Comparison of ENCODE assay signal across 1 mouse cellular context in the genomic region with DNA sequence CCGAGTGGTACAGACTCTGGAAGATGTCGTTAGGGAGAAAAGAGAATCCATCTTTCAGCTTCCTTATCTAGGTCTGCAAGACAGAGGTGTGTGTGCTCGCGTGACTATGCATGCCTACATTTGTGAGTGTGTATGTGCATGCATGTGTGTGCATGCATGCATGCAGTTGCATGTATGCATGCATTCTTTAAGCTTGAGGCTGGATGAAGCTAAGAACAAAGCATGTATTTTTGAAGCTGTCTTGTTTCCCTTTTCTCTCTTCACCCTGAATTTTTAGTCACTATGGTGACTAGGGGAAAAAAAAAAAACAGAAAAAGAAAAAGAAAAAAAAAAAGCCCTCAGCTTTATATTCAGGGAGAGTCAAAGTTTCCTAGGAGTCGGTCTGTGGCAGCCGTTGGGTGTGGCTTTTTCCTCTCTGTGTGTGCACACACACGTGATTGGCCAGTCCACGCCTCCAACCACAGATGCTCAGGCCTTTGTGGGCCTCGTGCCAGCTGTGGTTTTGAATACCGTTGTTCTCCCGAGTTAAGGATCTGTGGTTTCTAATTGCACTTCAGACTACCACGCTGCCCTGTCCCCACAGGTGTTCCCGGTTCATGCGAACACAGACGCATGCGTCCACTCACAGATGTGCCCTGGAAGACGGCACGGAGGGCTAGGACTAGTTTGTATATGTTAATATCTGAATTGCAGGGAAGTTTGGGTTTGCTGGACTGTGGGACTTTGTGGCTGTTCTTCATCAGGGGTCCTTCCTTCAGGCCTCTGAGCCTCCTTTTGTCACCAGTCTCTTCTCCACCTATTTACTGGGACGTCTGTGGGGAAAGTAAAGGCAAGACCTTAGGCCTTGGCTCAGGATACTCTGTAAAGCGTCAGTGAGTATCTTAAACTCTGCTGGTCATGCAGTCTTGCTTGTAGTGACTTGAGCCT.
TF ChIP-seq lines count a peak whose summit lies in the region.

No protein-coding gene starts in this region.

TF ChIP-seq in MEL, 35 proteins besides CTCF, POLR2A, EP300 and RAD21 (continued from another document):
- TF ChIP-seq NRF1 (IDR thresholded peaks at IDR 0.05; ENCODE audit: insufficient read depth, low read depth, low read length, poor library complexity, severe bottlenecking) (peak; percentile 59), ZKSCAN1 (IDR thresholded peaks at IDR 0.05; ENCODE audit: low read depth, low read length) (no peak), E2F4 (IDR thresholded peaks at IDR 0.05; ENCODE audit: borderline replicate concordance, low read depth, low read length) (no peak), MYB (IDR thresholded peaks at IDR 0.05; ENCODE audit: low read depth, low read length) (peak; percentile 84), MXI1 (IDR thresholded peaks at IDR 0.05; ENCODE audit: low read depth, low read length) (peak; percentile 80; the same call in 1 of the 2 replicates)
